Mouse (Mus musculus) heart, adult 9 months (tissue): ENCODE measurements around the gene Lpin2.

Experiments
- DNase-seq, 2 experiments: peaks; one replicate each; pipeline ENCODE4 v3.0.0; 2022; ENCODE audit warnings: low spot score in 2 of 2

Gene Lpin2

GRCm38 (mm10) chr17:71230108-71230709, 47.8 kb downstream of the Lpin2 start:
- no peak for DNase-seq

- no peak for DNase-seq
These were observed 49.6 kb downstream of the Lpin2 start for GRCm38 (mm10) chr17:71231998-71232397.

GRCm38 (mm10) chr17:71233210-71233609, 50.9 kb downstream of the Lpin2 start:
- no peak for DNase-seq

DNA sequence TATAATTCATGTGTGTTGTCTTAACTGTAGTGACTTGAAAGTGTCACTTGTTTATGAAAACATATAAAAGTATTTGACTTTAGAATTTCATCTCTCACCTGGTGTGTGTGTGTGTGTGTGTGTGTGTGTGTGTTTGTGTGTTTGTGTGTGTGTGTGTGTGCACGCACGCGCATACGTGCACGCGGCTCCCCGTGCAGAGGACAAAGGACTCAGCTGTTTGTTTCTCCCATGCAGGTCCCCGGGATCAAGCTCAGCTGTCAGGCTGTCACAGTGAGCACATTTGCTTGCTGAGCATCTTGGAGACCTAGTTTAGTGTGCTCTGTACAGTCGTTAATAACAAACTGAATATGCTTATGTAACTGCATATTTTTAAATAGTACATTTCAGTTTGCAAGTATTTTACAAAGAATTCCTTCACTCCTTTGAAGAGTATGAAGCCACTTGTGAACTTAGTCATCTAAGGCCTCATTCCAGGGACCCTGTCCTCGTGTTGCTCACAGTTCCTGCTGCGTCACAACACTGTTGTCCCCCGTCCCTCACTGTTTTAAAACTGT, 51.8 kb downstream of the Lpin2 start:
- no peak for DNase-seq

GRCm38 (mm10) chr17:71235229-71235958, 53.0 kb downstream of the Lpin2 start:
- no peak for DNase-seq

DNA sequence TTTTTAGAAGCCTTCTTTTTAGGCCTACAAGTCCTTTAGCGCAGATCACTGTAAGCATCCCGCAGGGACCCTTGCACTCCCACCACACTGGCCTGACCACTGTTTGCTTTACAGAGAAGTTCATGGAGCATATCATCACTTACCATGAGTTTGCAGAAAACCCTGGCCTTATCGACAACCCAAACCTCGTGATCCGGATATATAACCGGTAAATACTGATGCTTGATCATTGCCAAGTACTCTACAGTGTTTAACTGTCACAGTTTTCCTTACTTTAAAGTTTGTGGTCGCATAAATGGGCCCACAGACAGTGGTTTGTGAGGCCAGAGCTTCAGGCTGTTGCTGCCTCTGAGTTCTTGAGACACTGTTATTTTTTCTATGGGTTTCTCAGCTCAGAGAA, 56.1 kb downstream of the Lpin2 start:
- no peak for DNase-seq

DNA sequence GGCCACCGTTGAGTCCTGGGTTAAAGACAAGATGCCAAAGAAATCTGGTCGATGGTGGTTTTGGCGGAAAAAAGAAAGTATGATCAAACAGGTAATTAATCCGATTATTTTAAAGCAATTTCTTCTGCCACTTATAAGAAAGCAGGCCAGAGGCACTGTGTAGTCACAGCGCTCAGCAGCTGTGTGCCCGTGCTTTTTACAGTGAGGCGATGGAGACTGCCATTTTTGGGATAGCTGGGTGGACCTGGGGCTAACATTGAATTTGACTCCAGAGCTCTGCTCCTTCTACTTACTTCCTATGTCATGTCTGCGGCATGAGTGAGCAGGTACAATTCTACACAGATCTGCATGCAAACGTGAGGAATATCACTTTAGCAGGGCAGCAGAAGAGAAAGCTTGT, 58.5 kb downstream of the Lpin2 start:
- DNase-seq, result no peak

GRCm38 (mm10) chr17:71242666-71243065, 60.3 kb downstream of the Lpin2 start:
- no peak for DNase-seq

DNA sequence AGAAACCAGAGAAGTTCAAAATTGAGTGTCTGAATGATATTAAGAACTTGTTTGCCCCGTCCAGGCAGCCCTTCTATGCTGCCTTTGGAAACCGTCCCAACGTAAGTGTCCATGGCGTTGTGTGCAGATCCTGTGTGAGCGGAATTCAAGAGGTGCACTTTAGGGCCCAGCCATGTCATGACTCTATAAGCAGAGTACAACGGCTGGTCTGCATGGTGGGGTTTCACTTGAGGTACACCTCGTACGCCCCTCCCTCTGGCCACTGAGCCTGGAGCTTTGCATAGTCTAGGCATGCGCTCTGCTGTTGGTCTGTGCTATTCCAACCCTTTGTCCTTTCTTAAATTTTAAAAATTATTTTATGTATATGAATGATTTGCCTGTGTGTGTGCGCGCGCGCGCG, 62.8 kb downstream of the Lpin2 start:
- DNase-seq, result no peak

DNA sequence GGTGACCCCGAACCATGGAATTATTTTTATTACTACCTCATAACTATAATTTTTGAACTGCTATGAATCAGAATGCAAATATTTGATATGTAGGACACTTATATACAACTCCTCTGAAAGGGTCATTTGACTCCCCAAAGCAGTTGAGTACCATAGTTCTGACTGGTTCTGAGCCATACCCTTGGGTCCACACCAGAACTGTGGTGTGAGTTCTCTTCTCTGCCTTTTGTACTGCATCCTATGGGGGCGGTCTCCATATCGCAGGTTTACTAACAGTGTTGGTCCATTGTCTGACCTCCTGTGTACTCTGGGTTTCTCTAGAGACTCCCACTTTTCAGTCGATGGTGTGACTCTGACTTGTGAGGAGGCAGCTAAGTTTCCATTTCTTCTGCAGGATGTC, 63.7 kb downstream of the Lpin2 start:
- no peak for DNase-seq

DNA sequence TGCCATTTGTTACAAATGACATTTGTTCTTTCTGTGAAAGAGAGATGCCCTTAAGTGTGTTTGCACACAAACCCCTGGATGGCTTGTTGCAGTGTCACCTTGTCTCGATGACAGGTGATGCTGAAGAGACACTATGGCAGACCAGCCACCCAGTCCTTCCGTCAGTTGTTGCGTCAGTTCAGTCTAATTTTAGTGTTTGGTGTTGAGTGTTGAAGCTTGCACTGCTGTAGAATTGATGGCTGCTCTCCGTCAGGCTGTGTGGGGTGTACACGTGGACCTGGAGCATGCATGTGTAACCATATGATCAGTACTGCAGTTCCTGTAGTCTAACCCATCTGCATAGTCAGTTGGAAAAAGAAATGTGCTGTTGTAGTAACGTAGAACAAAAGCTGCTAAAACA, 66.6 kb downstream of the Lpin2 start:
- DNase-seq, result peak in 1 of 2 experiments; percentile 54

DNA sequence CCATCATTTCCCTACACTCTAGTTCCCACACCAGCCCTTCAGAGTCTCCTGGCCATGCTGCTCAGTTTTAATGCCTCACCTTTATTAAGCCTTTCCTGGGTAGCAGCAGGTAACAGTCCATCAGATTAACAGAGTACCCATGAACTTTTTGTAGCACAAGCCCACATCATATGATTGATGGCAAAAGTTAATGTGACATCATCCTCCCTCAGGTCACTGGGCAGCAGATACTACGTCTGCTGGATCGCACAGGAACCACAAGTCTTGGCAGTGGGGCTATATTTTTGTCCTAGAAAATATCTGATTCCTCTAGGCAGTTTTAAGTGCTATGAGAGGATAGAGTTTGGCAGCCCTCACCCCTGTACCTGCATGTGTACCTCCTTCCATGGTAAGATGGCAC, 67.7 kb downstream of the Lpin2 start:
- DNase-seq, result no peak

- peak; percentile 45 to 75 for DNase-seq
These were observed 68.7 kb downstream of the Lpin2 start for GRCm38 (mm10) chr17:71250819-71251600.

DNA sequence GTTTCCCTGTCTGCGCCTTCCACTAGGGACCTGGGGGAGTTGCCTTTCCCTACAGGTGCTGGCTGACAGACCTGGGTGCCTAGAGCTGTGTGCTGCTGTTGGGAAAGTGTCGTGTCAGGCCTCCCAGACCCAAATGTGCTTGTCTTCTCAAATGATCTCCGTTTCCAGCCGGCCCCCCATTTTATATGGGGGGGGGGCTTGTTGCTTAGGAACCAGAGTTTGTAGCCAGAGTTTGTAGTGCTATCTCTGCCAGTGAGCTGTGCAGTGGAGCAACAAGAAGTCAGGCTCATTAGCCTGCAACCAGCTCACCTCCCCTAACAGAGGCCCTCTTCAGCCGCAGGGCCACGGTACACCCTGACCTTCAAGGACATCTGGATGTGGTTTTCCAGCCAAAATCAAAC, 69.2 kb downstream of the Lpin2 start:
- DNase-seq, result no peak

DNA sequence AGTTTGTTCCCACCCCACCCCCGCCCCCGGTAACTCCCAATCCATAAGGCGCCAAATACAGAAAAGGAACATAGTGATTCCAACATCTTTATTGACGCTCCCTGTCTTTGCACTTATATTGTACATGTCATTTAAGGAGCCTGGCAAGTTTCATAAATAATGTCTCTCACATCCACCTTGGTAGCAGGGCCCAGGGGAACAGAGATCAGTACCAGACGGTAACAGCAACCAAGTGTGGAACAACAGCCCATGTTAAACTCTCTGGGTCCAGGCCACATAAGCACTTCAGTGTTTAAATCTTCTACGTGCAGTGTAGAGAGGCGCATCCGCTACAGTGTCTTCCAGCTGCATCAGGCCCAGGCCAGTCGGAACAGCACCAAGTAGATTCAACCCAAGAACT, 69.7 kb downstream of the Lpin2 start:
- DNase-seq, result no peak

GRCm38 (mm10) chr17:71253391-71253790, 71.0 kb downstream of the Lpin2 start:
- no peak for DNase-seq

- no peak for DNase-seq
These were observed 71.7 kb downstream of the Lpin2 start for GRCm38 (mm10) chr17:71254106-71254505.

GRCm38 (mm10) chr17:71254736-71255135, 72.4 kb downstream of the Lpin2 start:
- no peak for DNase-seq

DNA sequence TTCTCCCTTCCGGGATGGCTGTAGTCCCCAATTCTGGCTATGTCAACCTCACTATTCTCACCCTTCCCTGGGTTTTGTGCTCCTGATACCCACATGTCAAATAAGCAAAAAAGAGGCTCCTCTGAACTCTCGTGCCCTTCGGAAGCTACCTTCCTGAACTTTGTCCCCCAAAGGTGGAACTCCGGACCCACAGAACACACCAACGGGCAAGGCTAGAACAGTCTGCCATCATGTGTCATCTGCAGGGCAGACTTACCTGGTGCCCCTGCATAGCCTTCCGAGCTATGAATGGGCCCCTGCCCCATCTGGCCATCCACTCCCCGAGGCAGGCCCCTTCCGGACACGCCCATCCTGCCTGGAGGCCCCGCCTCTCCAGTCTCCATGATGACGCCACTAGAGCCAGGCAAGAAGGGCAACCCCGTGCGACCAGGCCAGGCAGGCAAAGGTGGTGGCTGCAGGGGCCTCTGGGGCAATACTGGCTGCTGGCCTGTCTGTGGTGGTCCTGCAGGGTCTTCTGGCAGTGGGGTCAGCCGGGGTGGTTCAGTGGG, 73.8 kb downstream of the Lpin2 start:
- no peak for DNase-seq

GRCm38 (mm10) chr17:71256806-71257536, 74.6 kb downstream of the Lpin2 start:
- DNase-seq, result peak in 1 of 2 experiments; percentile 68

DNA sequence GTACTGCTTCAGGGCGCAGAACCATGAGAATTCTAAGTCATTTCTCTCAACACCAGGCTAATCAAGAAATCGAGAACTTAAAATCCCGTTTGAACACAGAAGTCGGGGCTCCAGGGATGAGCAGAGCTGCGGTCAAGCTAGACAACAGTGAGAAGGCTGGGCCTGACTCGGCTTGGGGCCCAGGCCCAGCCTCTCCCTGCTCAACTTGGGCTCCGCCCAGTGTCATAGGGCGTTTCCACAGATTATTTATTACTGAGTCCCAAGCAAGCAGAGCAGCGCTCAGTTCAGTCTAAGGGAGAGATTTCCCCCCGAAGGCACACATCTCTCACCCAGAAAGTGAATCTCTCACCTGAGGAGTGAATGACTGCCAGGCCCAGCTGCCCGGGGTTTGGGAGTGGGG, 77.4 kb downstream of the Lpin2 start:
- peak; percentile 49 to 65 for DNase-seq

DNA sequence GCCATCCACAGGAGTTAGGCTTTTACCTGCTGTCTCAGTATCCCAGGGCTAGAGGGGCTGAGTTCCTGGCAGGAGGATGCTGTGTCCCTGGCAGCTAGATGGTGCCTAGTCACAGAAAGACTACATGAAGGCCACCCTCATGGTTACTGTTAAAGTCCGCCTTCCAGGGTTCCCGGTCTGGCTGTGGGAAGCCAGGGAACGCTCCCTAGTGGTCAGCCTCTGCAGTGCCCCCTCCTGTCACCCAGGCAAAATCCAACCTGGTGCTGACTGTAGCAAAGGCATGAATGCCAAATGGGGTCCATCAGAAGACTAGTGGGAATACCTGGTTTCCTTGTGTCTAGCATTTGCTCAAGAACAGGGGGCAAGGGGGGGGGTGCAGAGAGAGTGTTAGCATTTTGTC, 78.3 kb downstream of the Lpin2 start:
- no peak for DNase-seq
